Mouse (Mus musculus): ENCODE measurements around the gene Rpl13.

Rpl13 gene

GRCm38 (mm10) chr8:123108010-123108409, 5.9 kb downstream of the Rpl13 start:
- no peak for DNase-seq (ENCODE audit: low read depth)

GRCm38 (mm10) chr8:123108953-123109352, 6.8 kb downstream of the Rpl13 start:
- DNase-seq (ENCODE audit: low read depth), result no peak

GRCm38 (mm10) chr8:123110649-123111048, 8.5 kb downstream of the Rpl13 start:
- DNase-seq (ENCODE audit: low read depth), result peak; percentile 65

GRCm38 (mm10) chr8:123112892-123113291, 10.7 kb downstream of the Rpl13 start:
- DNase-seq (ENCODE audit: low read depth), result no peak

- no peak for DNase-seq (ENCODE audit: low read depth)
Observed at GRCm38 (mm10) chr8:123113908-123114469, 11.8 kb downstream of the Rpl13 start.

GRCm38 (mm10) chr8:123114644-123115043, 12.5 kb downstream of the Rpl13 start:
- DNase-seq (ENCODE audit: low read depth), result no peak

GRCm38 (mm10) chr8:123117127-123117731, 15.1 kb downstream of the Rpl13 start, which contains the start of gene Cpne7:
Gene Cpne7 (plus strand): TSS chr8:123117374.
- DNase-seq (ENCODE audit: low read depth), result no peak

- no peak for DNase-seq (ENCODE audit: low read depth)
Observed at GRCm38 (mm10) chr8:123117744-123118143, 15.6 kb downstream of the Rpl13 start.

GRCm38 (mm10) chr8:123122059-123122458, 19.9 kb downstream of the Rpl13 start:
- DNase-seq (ENCODE audit: low read depth), result no peak

GRCm38 (mm10) chr8:123122670-123123069, 20.5 kb downstream of the Rpl13 start:
- no peak for DNase-seq (ENCODE audit: low read depth)

GRCm38 (mm10) chr8:123126193-123126816, 24.2 kb downstream of the Rpl13 start:
- no peak for DNase-seq (ENCODE audit: low read depth)

GRCm38 (mm10) chr8:123131041-123131440, 28.9 kb downstream of the Rpl13 start:
- no peak for DNase-seq (ENCODE audit: low read depth)

GRCm38 (mm10) chr8:123132953-123133352, 30.8 kb downstream of the Rpl13 start:
- DNase-seq (ENCODE audit: low read depth), result no peak

- DNase-seq (ENCODE audit: low read depth), result no peak
Observed at GRCm38 (mm10) chr8:123134149-123134713, 32.1 kb downstream of the Rpl13 start.

GRCm38 (mm10) chr8:123135406-123135805, 33.3 kb downstream of the Rpl13 start:
- DNase-seq (ENCODE audit: low read depth), result no peak

GRCm38 (mm10) chr8:123135806-123136205, 33.7 kb downstream of the Rpl13 start:
- no peak for DNase-seq (ENCODE audit: low read depth)

GRCm38 (mm10) chr8:123136287-123136686, 34.1 kb downstream of the Rpl13 start:
- DNase-seq (ENCODE audit: low read depth), result no peak

GRCm38 (mm10) chr8:123137645-123138077, 35.5 kb downstream of the Rpl13 start:
- DNase-seq (ENCODE audit: low read depth), result no peak

- DNase-seq (ENCODE audit: low read depth), result no peak
Observed at GRCm38 (mm10) chr8:123138741-123139140, 36.6 kb downstream of the Rpl13 start.

- no peak for DNase-seq (ENCODE audit: low read depth)
Observed at GRCm38 (mm10) chr8:123141741-123142462, 39.8 kb downstream of the Rpl13 start.

- DNase-seq (ENCODE audit: low read depth), result peak; percentile 42
Observed at GRCm38 (mm10) chr8:123145279-123145678, 43.1 kb downstream of the Rpl13 start.

- no peak for DNase-seq (ENCODE audit: low read depth)
Observed at GRCm38 (mm10) chr8:123146390-123146789, 44.2 kb downstream of the Rpl13 start.

Data from c-Kit-positive CD71-negative TER-119-negative erythroid progenitor cells, embryonic 14.5 days (primary cell).